Mouse (Mus musculus) left cerebral cortex, postnatal 4 days (tissue): ENCODE data around the gene Capza2. TPM values are rescaled to one million over a fixed set of nuclear protein-coding genes. Genes with fewer than 3 reads are reported as not detected.
A peak's percentile ranks its signal among the peaks of the same experiment; 100 is the strongest.
"Not testable (repeated sequence)": the region's sequence is repeated elsewhere in the genome, so short reads cannot be mapped to it uniquely, and the experiment has no call there.

Source experiments
- DNase-seq: peaks from one replicate; pipeline ENCODE4 v3.0.0-alpha.2; 2022
- intact Hi-C: fragments of 180-260 bp; cut with DNase I; formaldehyde crosslinking; loops from one replicate; pipeline ENCODE4 v1.15.1; 2025
- total RNA-seq, 2 experiments: library from RNA; stranded (reverse); gene quantifications; 2 replicates each; pipeline ENCODE4 v1.2.3; 2021

The Capza2 gene
- total RNA-seq, 2 experiments from 2014 or later, result 200 to 204 TPM

DNA sequence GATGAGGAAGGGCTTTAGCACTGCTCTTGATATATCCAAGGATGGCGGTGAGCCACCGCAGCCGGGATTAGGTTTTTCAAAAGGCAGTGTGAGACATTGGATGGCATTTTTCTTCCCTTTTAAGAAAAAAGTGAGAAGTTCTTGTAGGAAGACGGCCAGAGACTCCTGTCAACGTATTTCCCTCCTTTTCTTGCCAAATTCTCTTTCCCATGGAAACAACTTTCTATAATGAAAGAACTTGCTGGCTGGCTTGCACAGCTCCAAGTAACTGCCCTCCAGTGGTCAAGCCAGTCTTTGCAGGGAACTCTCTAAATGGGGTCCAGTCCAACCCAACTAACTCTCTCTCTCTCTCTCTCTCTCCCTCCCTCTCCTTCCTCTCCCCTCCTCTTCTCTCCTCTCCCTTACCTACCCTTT, 60.3 kb downstream of the Capza2 start:
- peak; percentile 60 for DNase-seq
- intact Hi-C loops, result no loop called here

DNA sequence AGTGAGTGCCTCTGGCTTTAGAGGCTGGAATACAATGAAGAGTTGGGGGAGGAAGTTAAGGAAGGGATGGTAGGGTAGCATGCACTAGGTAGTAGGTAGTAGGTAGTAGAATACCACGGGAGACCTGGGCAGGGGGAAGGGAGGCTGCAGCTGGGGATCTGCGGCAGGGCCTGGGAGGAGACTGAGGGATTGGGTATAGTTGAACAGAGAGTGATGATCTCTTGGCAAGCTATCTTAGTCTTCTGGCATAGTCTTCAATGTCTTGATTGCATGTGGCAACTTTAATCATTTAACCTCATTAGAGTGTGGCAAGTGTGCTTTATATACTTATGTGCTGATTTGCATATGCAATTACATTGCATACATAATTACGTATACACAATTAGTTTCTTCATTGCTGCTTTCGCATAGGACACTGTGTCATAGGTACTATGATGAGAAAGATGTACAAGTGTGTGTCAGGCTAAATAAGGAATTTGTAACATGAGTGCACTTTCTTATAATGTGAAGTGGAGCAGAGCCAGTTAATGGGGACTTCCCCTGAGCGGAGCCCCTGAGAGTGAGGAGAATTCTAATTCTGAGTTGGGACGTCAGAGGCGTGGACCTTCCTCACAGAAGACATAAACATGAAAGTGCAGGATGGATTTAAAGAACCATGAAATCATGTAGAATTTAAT, 65.0 kb downstream of the Capza2 start:
- DNase-seq, result no peak
- intact Hi-C loops, result no loop called here

DNA sequence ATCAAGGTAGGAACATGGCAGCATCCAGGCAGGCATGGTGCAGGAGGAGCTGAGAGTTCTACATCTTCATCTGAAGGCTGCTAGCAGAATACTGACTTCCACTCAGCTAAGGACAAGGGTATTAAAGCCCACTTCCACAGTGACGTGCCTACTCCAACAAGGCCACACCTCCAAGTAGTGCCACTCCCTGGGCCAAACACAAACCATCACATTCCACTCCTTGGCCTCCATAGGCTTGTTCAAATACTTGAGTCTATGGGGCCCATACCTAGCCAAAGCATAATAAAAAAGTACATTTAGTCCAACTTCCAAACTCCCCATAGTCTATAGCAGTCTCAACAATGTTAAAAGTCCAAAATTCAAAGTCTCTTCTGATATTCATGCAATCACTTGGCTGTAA, 68.0 kb downstream of the Capza2 start:
- intact Hi-C loops, result not testable (repeated sequence)

DNA sequence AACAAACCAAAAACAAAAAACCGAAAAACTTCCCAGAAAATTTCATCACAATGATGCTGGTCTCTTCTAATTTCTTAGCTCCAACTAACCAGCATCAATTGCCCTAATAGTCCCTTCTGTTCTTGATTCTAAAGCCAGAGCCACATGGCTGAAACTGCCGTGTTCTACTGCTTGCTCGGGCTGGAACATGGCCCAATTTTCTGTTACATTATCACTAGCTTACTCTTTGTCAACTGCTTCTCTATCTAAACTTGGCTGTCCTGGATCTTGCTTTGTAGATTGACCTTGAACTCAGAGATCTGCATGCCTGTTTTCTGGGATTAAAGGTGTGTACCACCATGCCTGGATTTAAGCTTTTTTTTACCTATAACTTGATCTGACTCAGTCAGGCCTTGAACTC, 69.9 kb downstream of the Capza2 start:
- DNase-seq, result no peak
- intact Hi-C loops, result no loop called here

More for the DNA sequence above, 68.0 kb downstream of the Capza2 start:
- DNase-seq, result not testable (repeated sequence)

Other genes with a start within 250 kb of the Capza2 start
- gene Met, start 172.4 kb upstream of the Capza2 start, total RNA-seq, result 10 to 100 TPM; 61.3 to 69.3 TPM
- 10 to 100 TPM; 58.9 to 68.2 TPM for gene St7, start 56.7 kb downstream of the Capza2 start, total RNA-seq